Mouse (Mus musculus): Measurements from ENCODE around the gene Ckb. TPM values are rescaled to one million over a fixed set of nuclear protein-coding genes. Genes with fewer than 3 reads are reported as not detected.
A peak's percentile ranks its signal among the peaks of the same experiment; 100 is the strongest.
"Not testable (repeated sequence)": the region's sequence is repeated elsewhere in the genome, so short reads cannot be mapped to it uniquely, and the experiment has no call there.

The Ckb gene
- total RNA-seq, 4 experiments from 2014 or later, result 50.3 to 118 (median 79.5) TPM

- DNase-seq, result peak; percentile 88
These were observed 3.7 kb downstream of the Ckb start for GRCm38 (mm10) chr12:111668457-111668912.

GRCm38 (mm10) chr12:111667421-111667820, 4.7 kb downstream of the Ckb start:
- DNase-seq, result no peak

GRCm38 (mm10) chr12:111666380-111666779, 5.8 kb downstream of the Ckb start:
- no peak for DNase-seq

GRCm38 (mm10) chr12:111665041-111665880, 6.9 kb downstream of the Ckb start:
- DNase-seq, result no peak

- no peak for DNase-seq
These were observed 7.9 kb downstream of the Ckb start for GRCm38 (mm10) chr12:111664144-111664634.

GRCm38 (mm10) chr12:111663228-111664143, 8.7 kb downstream of the Ckb start:
- DNase-seq, result no peak

- not testable (repeated sequence) for DNase-seq
These were observed 10.6 kb downstream of the Ckb start for GRCm38 (mm10) chr12:111661554-111661953.

- no peak for DNase-seq
These were observed 11.5 kb downstream of the Ckb start for GRCm38 (mm10) chr12:111660628-111661027.

GRCm38 (mm10) chr12:111659331-111659730, 12.8 kb downstream of the Ckb start:
- no peak for DNase-seq

- DNase-seq, result no peak
These were observed 16.4 kb downstream of the Ckb start for GRCm38 (mm10) chr12:111655695-111656094.

- no peak for DNase-seq
These were observed 18.7 kb downstream of the Ckb start for GRCm38 (mm10) chr12:111653434-111653833.

- DNase-seq, result no peak
These were observed 19.2 kb downstream of the Ckb start for GRCm38 (mm10) chr12:111652953-111653352.

GRCm38 (mm10) chr12:111648061-111648645, 24.0 kb downstream of the Ckb start:
- DNase-seq, result peak; percentile 22

Other genes starting within 250 kb of the Ckb start
- gene Tnfaip2, start 229.9 kb downstream of the Ckb start, total RNA-seq (2022), result 10 to 100 TPM; 14.3 to 28.0 (median 17.7) TPM
- gene Gm266, start 186.5 kb downstream of the Ckb start, total RNA-seq (2022), result not detected
- gene Eif5, start 134.3 kb downstream of the Ckb start, total RNA-seq (2022), result 100 to 1,000 TPM; 301 to 395 (median 347) TPM
- 100 to 1,000 TPM in 1 of 4 experiments, 10 to 100 TPM in 3; 78.4 to 115 (median 93.2) TPM for gene Mark3, start 97.8 kb downstream of the Ckb start, total RNA-seq (2022)
- gene Trmt61a, start 5.8 kb upstream of the Ckb start, total RNA-seq (2022), result 10 to 100 TPM; 12.8 to 16.6 (median 16.0) TPM
- gene Bag5, start 40.9 kb upstream of the Ckb start, total RNA-seq (2022), result 10 to 100 TPM; 39.2 to 41.7 (median 40.0) TPM
- 10 to 100 TPM; 65.7 to 82.3 (median 74.3) TPM for gene Apopt1, start 40.9 kb upstream of the Ckb start, total RNA-seq (2022)
- 100 to 1,000 TPM in 2 of 4 experiments, 10 to 100 TPM in 2; 87.5 to 137 (median 109) TPM for gene Klc1, start 86.5 kb upstream of the Ckb start, total RNA-seq (2022)
- 10 to 100 TPM; 17.5 to 22.1 (median 19.4) TPM for gene Xrcc3, start 141.5 kb upstream of the Ckb start, total RNA-seq (2022)
- 100 to 1,000 TPM; 113 to 145 (median 123) TPM for gene Zfyve21, start 141.8 kb upstream of the Ckb start, total RNA-seq (2022)
- 10 to 100 TPM; 16.0 to 26.6 (median 18.7) TPM for gene Ppp1r13b, start 235.8 kb upstream of the Ckb start, total RNA-seq (2022)

Measured in adrenal gland, adult 8-10 months (tissue).